Mouse (Mus musculus) right cerebral cortex, postnatal 36 days (tissue): ENCODE measurements around the gene Hhatl.

Source experiments
- DNase-seq, 2 experiments: peaks; one replicate each; pipeline ENCODE4 v3.0.0; 2022; ENCODE audit warnings: low spot score in 2 of 2, mixed read lengths in 1 of 2

The Hhatl gene

DNA sequence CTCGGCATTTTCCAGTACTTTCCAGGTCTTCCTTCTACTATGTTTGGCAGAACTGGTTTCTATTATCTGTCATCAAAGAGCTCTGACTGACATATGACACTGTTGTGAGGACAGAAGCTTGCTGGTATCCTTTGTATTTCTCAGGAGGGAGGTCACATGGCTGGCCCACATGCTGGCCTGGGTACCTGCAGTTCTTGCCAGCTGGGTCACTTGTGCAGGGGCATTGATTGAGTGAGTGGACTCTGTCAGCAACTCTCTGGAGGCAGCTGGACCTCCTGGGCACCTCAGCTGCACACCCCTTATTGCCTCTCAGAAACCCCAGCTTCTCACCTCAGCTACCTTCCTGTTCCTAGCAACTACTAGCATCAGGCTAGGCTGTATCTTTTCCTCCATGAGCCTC lies 15.2 kb upstream of the Hhatl start:
- no peak for DNase-seq

DNA sequence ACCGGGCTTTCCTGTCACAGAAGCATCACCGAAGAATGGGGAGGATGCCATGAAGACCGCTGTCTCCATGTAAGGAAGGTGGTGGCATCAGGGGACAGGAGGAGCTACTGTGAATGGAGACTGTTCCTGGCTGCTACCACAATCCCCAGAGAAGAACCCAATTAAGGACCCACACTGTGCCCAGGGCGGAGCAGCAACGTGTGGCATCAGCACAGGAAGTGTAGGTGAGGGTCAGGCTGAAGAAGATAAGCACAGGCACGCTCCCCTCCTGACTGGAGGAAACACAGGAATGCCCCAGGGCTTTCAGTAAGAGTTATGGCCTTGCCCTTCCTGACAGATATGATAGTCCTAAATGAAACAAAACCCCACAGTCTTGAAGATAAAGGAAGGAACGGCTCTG lies 10.4 kb upstream of the Hhatl start:
- no peak for DNase-seq

DNA sequence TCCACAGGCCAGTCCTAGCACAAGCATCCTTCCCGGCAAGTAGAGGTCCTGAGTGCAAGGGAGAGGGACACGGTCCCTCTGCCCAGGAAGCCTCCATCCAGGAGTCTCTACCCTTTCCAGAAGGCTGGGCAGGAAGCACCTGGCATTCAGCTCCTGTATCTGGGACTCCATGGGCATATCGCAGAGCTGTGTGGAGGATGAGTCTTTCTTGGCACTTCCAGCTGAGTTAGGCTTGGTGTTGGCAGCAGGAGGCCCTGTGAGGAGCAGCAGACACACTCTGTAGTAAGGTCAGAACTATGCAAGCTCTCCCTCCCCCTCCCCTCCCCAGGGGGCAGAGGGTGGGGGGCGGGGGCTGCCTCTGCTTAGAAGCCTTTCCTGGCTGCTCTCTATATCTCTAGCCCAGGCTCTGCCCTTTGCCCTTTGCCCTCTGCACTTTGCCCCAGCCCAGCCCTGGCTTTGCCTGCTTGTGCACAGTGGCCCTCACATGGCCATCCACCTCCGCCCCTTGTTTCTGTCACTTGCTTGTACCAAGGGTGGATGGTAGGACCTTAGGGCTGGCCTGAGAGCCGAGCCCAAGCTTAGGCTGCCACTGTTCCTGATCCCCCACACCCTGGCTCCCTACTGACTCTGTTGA lies 6.7 kb upstream of the Hhatl start:
- no peak for DNase-seq

DNA sequence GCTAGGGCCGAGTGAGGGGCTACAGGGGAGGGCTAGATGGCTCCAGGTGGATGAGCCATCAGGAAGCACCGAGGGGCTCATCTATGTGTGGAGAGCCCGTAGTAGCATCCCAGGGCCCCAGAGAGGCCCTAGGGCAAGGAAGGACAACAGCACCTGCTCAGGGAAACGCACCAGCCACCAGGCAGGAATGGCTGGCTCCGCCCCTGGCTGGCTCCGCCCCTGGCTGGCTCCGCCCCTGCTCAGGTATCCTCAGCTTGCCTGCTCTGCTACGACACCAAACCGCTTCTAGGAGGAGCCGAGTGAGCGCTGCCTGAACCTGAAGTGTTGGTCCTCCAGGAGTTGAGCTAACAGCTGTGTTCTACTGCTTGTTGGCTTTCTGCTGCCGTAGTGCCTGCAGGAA lies 5.4 kb upstream of the Hhatl start:
- DNase-seq, result no peak

DNA sequence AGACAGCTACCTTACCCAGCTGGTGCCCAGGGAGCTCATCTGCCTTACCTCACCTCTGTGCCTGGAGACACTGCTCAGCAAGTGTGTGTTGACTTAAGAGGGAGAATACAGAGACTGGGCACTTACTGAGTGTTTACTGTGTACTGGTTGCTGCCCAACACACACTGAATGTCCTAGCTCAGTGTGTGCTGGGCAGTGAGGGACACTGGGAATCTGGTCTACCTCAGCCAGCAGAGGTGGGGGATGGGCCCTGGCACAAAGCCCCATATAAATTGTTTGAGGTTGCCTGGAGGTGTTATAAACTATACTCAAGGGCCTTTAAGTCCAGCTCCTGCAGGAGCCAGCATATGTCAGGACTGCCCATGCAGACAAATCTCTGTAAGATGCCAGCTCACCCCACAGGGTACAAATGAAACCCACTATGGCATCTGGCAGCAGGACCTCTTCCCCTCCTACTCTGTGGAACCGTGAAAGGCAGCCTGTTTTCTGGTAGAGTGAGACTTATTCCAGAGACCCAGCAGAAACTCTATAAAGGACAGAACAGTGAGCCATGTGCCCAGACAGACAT lies 2.7 kb upstream of the Hhatl start:
- no peak for DNase-seq

DNA sequence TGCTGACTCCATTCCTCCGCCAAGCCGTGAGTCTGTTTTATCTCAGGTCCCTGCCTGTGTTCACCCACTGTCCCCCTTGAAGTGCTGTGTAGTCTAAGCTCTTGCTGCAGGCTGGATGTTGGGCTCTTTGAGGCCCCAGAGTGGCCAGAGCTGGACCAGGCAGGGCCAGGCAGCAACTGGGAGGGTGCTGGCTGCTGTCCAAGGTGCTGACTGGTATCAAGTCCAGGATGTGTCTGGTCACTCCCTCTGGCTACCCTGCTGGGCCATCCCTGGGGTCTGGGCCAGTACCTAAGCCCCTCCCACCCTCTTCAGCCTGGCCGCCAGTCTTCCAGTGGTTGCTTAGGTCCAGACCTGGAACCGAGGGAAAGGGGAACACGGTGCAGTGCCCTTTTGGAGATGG lies 1.1 kb downstream of the Hhatl start:
- no peak for DNase-seq

DNA sequence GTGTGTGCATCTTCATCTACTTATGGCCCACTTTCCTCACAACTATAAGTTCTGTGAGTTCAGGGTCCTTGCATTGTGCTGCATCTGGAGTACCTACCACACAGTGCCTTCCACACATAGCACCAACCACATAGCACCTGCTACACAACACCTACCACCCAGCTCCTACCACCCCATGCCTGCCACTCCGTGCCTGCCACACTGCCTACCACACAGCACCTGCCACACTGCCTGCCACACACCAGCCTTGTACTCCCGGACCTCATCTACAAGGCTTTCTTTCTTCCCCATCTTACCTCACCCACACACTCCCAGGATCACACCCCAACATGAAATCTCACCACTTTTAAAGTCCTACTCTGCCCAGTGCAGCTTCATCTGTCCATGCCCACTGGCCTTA lies 5.9 kb downstream of the Hhatl start:
- DNase-seq, result no peak

DNA sequence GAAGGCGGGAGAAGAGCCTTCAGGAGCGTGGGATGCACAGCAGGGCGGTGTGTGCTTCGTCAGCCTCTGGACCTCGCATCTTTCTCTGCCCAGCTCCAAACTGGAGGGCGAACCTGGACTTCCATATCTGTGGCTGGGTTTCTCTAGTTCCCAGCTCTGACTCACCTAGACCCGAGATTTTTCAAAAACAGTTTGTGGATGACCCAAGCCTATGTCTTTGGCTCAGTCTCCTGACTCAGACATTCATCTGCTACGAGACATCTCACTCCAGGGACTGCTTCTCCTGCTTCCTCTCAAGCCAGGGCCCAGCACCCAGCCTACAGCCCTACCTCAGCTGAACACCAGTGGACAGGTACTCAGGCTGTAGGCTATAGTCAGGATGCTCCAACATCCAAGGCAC lies 7.0 kb downstream of the Hhatl start:
- no peak for DNase-seq

DNA sequence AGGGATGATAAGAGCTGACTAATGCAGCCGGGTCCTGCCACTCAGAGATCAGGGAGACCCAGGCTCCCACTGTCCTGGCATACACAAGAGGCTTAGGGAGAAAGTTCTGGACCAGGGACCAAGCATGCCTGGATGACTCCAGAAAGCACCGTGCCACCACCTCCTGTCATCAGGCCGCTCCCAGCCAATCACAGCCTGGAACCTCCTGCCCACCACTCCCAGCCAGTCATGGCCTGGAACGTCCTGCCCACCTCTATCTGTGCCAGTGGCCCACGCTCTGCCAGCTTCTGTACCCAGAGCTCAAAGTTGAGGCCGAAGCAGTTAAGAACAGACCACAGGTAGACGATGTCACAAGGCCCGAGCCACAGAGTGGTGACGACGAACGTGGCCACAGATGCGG lies 7.5 kb downstream of the Hhatl start:
- DNase-seq, result no peak

DNA sequence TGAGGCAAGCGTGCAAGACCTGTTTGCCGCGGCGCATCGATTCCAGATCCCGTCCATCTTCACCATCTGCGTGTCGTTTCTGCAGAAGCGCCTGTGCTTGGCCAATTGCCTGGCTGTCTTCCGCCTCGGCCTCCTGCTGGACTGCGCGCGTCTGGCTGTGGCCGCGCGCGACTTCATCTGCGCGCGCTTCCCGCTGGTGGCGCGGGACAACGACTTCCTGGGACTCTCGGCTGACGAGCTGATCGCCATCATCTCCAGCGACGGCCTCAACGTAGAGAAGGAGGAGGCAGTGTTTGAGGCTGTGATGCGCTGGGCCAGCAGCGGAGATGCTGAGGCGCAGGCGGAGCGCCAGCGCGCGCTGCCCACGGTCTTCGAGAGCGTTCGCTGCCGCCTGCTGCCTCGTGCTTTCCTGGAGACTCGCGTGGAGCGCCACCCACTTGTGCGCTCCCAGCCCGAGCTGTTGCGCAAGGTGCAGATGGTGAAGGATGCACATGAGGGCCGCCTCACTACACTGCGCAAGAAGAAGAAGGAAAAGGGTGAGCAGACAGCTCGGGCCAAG lies 14.2 kb downstream of the Hhatl start:
- peak; percentile 85 for DNase-seq

DNA sequence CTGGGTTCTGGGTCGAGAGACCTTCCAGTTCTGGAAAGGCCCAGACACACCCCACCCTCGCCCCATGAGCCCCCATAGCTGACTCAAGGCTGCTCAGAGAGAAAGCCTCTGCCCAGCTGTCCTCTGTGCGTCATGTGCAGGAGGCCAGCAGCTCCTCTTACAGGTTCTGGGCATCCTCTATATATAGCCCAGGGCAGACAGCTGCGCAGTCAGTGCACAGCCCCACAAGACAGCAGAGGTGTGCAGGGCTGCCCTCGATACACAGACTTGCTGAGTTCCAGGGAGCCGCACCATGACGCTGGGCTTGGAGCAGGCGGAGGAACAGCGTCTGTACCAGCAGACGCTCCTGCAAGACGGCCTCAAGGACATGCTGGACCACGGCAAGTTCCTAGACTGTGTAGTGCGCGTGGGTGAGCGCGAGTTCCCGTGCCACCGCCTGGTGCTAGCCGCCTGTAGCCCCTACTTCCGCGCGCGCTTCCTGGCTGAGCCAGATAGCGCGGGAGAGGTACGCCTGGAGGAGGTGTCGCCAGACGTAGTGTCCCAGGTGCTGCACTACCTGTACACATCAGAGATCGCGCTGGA lies 14.7 kb downstream of the Hhatl start, which contains the start of gene Klhl40:
TSS of gene Klhl40 (plus strand) at position 124 of the 582 bp plus-strand sequence.
- DNase-seq, result peak; percentile 63 to 71

DNA sequence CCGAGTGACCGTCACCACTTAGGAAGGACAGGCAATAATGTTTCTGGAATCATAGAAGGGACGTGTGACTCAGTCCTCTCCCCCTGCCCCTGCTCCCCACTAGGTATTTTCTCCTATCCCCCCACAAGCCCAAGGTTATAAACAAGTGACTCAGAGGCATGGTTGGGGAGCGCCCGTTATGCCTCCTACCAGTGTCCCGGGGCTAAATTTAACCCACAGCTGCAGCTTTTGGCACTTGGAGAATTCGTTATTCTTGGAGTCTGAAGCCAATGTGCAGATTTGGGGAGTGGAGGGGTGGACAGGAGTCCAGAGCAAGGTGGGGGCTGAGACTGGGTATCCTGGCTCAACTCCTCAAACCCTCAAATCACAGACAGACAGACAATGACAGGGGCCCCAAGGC lies 15.8 kb downstream of the Hhatl start:
- peak in 1 of 2 experiments; percentile 77 for DNase-seq

DNA sequence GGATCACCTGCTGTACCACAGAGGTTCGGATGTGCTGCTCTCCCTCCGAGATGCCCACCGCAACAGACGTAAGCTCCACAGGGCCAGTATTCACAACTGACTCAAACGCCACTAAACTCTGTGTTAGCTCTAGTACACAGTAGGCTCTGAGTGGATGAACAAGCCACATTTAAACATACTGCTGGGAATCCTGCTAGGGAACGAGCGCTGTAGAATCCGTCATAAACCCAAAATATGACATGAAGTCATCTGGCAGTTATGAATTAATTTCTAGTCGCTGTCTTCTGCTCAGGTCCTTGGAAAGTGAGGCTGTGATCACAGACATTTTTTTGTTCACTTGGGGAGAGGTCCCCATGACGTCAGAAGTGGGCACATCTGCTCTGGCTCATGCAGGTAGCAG lies 16.4 kb downstream of the Hhatl start:
- DNase-seq, result no peak

DNA sequence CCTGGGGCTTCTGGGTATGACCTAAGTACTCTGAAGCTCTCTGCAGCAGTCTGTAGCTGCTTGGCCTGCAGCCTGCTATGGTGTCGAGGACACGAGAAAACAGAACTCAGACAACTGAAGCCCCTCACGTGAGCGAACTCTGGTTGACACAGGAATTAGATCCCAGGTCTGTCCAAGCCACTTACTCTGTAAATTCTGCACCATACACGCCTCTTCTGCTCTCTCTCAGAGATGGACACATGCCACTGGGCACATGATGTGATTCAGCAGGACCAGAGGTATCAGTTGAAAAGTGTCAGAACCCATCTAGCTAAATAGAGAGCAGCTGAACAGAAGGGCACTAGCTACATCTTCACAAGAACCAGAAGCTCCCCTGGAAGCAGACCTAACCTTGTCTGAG lies 19.9 kb downstream of the Hhatl start:
- DNase-seq, result no peak

DNA sequence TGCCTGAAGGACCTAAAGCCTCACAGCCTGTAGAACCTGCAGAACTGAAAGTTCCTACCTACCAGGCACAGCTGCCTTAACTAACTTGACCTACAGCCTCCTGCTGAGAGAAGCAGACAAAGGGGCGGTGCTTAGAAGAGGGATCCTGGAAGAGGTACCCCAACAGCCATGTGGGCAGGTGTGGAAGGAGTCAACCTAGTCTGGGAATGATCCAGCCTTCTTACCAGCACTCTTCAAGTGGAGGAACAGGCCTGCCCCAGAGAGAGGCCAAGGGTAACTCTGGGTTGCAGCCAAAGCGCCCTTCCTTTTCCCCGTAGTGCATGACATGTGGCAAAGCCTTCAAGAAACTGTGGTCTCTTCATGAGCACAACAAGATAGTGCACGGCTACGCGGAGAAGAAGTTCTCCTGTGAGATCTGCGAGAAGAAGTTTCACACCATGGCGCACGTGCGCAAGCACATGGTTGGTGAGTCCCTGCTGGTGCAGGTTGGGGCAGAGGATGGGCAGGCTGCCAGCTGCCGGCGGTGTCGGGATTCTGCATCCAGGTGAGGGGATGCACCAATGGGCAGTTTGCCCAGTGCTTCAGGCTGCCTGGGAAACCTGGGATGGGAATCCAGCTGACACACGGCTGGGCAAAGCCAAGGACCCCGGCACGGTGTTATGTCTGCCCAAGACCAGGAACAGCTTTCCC lies 27.0 kb downstream of the Hhatl start:
- no peak for DNase-seq

DNA sequence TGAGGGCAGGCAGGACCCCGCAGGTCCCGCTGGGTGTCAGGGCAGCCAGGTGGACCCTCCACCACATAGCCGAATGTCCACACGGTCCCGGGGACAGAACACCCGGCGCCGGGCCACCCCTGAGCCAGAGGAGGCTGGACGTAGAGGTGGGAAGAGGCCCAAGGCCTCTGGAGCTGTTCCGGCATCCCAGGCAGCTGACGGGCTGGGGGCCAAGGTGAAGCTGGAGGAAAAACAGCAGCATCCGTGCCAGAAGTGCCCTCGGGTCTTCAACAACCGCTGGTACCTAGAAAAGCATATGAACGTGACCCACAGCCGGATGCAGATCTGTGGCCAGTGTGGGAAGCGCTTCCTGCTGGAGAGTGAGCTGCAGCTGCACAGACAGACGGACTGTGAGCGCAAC lies 28.6 kb downstream of the Hhatl start:
- DNase-seq, result no peak

DNA sequence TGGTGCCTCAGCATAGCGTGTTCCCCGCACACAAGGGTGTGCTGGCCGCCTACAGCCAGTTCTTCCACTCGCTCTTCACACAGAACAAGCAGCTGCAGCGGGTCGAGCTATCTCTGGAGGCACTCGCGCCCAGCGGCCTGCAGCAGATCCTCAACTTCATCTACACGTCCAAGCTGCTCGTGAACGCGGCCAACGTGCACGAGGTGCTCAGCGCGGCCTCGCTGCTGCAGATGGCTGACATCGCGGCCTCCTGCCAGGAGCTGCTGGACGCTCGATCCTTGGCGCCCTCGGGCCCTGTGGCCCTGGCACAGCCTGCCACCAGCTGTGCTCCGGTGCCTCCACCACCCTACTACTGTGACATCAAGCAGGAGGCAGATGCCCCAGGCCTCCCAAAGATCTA lies 29.5 kb downstream of the Hhatl start:
- no peak for DNase-seq

DNA sequence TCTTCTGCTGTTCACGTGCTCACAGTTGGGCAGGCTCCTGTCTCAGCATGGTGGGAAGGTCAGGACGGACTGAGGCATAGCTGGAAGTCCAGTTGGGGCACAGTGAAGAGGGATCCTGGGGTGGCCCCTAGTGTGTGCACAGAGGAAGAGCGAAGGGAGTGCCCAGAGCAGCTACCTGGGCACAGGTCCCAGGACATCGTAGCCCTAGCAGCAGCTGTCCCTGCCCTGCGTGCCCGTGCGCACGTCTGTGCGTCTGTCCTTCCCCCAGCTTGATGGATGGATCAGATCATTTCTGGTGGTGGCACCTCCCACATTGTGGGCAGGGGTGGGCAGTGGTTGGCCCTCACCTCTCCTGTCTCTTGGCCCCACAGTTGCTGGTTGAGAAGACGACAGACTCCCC lies 30.1 kb downstream of the Hhatl start:
- DNase-seq, result no peak

DNA sequence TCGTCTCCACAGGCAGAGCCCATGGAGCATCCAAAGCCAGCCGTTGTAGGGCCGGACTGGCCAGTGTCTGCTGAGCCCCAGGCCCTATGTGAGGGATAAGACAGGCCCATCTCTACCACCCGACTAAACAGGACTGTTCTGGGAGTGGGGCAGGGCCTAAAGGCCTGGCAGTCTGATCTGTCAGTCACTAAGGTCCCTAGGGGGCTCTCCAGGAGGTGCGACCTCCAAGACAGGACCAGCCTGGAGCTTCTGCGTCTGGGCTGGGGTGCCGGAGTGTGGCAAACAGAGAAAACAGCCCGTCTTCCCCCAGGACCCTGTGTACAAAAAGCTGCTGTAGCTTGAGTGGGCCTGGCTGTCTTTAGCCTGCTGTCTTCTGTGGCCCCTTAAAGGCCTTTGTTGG lies 30.5 kb downstream of the Hhatl start:
- DNase-seq, result no peak

DNA sequence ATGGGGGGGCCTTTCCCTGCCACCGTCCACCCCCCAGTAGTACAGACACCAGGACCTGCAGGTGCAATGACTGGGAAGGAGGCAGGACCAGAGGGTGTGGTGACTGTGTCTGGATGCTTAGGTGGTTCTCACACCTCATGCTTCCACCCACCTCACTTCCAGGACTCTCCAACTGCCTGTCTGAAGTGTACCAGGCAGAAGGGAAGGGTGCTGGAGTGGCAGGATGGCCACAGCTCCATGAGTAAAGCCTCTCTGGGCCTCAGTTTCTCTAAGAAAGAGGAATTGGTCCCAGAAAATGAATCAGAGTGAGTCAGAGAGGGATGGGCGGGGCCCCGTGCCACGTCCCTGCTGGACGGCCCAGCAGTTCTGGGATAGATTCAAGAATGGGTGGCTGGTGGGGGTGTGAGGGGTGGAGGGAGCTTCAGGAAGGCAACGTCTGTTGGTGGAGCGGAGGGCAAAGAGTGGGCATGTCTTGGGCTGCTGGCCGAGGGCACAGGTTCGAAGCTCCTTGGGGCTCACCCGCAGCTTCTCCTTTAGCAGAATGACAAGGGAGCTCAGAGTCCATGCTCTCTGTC lies 31.1 kb downstream of the Hhatl start:
- no peak for DNase-seq

DNA sequence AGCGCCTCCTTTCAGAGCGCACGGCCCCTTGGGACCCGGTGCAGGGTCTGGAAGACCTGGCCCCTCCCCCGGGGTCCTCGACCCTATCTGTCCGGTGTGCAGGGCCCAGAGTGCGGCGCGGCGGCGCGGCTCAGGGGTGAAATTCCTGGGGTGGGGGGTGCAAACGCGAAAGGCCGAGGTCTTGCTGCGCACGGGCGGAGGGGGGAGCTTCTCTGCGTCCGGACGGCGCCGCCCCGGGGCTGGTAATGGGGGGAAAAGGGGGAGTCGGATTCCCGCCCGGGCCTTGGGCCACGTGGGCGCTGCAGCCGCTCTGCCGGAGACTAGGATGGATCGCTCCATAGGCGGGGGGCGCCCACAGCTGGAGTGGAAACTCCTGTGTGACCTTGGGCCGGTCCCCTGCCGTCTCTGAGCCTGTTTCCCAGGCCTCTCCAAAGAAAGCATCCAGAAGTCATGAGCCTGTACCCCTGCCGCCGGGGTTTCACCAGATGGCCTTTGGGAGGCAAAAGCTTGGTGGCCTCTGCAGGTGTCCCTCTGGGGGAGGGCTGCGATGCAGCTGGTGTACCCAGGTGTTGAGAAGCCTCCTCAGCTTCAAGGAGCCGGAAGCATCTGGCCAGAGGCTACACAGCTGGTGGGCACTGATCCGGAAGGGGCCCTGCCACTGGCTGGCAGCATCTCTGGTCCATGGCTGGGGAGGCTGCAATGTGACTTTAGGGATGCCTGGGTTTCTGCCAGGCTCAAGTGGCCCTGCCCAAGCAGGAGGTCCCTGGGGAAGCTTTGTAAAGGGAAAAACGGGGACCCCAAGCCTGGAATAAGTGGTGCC lies 31.8 kb downstream of the Hhatl start:
- peak in 1 of 2 experiments; percentile 36 for DNase-seq
